Mouse (Mus musculus): ENCODE results near the gene Gm42674. TPM values are rescaled to one million over a fixed set of nuclear protein-coding genes. Genes with fewer than 3 reads are reported as not detected.

The Gm42674 gene
- polyA plus RNA-seq, 1 experiment from 2014 or later: not detected

GRCm38 (mm10) chr3:90653717-90654116 lies 52.0 kb downstream of the Gm42674 start, which contains the start of gene S100a7a:
Gene S100a7a, plus strand, starts transcription at chr3:90654017.
- H3K4me3 ChIP-seq: no peak within 1 kb of the TSS
- H3K4me2 ChIP-seq: no peak within 1 kb of the TSS
- H3K27ac ChIP-seq: no peak within 1 kb of the TSS
- H3K9ac ChIP-seq: no peak within 1 kb of the TSS
- no peaks in the 10 kb centered on the region for H3K4me1 ChIP-seq
- ATAC-seq (ENCODE audit: borderline replicate concordance, extremely low read depth, low FRiP score, low TSS enrichment): no peak
- no peaks in the 10 kb centered on the region; the same call in 1 of the 2 replicates for H3K27me3 ChIP-seq
- no peaks in the 10 kb centered on the region for H3K9me3 ChIP-seq
- no peaks in the 10 kb centered on the region for H3K36me3 ChIP-seq

Other genes starting within 250 kb of the Gm42674 start
- gene Slc27a3, start 212.0 kb upstream of the Gm42674 start, polyA plus RNA-seq (2015; fragmentation: Nextera tagmentation; extraction: Ambion mirVana): 25.7 and 25.8 TPM in 2 replicates
- gene Ints3, start 168.3 kb upstream of the Gm42674 start, polyA plus RNA-seq (2015; fragmentation: Nextera tagmentation; extraction: Ambion mirVana): 30.8 and 33.3 TPM in 2 replicates
- 17.3 and 21.0 TPM in 2 replicates for gene Npr1, start 136.0 kb upstream of the Gm42674 start, polyA plus RNA-seq (2015; fragmentation: Nextera tagmentation; extraction: Ambion mirVana)
- 208 and 219 TPM in 2 replicates for gene Ilf2, start 125.8 kb upstream of the Gm42674 start, polyA plus RNA-seq (2015; fragmentation: Nextera tagmentation; extraction: Ambion mirVana)
- gene Snapin, start 110.9 kb upstream of the Gm42674 start, polyA plus RNA-seq (2015; fragmentation: Nextera tagmentation; extraction: Ambion mirVana): 77.3 and 85.6 TPM in 2 replicates
- gene Chtop, start 92.4 kb upstream of the Gm42674 start, polyA plus RNA-seq (2015; fragmentation: Nextera tagmentation; extraction: Ambion mirVana): 154 TPM in 2 replicates
- 42.8 and 45.3 TPM in 2 replicates for gene S100a1, start 87.5 kb upstream of the Gm42674 start, polyA plus RNA-seq (2015; fragmentation: Nextera tagmentation; extraction: Ambion mirVana)
- 43.9 and 44.6 TPM in 2 replicates for gene S100a13, start 87.5 kb upstream of the Gm42674 start, polyA plus RNA-seq (2015; fragmentation: Nextera tagmentation; extraction: Ambion mirVana)
- 7.9 and 12.6 TPM in 2 replicates for gene S100a14, start 75.0 kb upstream of the Gm42674 start, polyA plus RNA-seq (2015; fragmentation: Nextera tagmentation; extraction: Ambion mirVana)
- 217 and 233 TPM in 2 replicates for gene S100a16, start 64.7 kb upstream of the Gm42674 start, polyA plus RNA-seq (2015; fragmentation: Nextera tagmentation; extraction: Ambion mirVana)
- 0.20 and 0.65 TPM in 2 replicates for gene S100a3, start 41.3 kb upstream of the Gm42674 start, polyA plus RNA-seq (2015; fragmentation: Nextera tagmentation; extraction: Ambion mirVana)
- not detected in 2 replicates for gene S100a2, start 11.7 kb upstream of the Gm42674 start, polyA plus RNA-seq (2015; fragmentation: Nextera tagmentation; extraction: Ambion mirVana)
- 6.0 and 8.9 TPM in 2 replicates for gene S100a4, start 1.9 kb downstream of the Gm42674 start, polyA plus RNA-seq (2015; fragmentation: Nextera tagmentation; extraction: Ambion mirVana)
- gene S100a5, start 6.6 kb downstream of the Gm42674 start, polyA plus RNA-seq (2015; fragmentation: Nextera tagmentation; extraction: Ambion mirVana): not detected in 2 replicates
- 148 and 158 TPM in 2 replicates for gene S100a6, start 11.0 kb downstream of the Gm42674 start, polyA plus RNA-seq (2015; fragmentation: Nextera tagmentation; extraction: Ambion mirVana)
- gene S100a7a, start 52.1 kb downstream of the Gm42674 start, polyA plus RNA-seq (2015; fragmentation: Nextera tagmentation; extraction: Ambion mirVana): 0.11 and 0.16 TPM in 2 replicates
- 20.9 and 28.2 TPM in 2 replicates for gene S100a8, start 67.1 kb downstream of the Gm42674 start, polyA plus RNA-seq (2015; fragmentation: Nextera tagmentation; extraction: Ambion mirVana)
- gene S100a9, start 93.8 kb downstream of the Gm42674 start, polyA plus RNA-seq (2015; fragmentation: Nextera tagmentation; extraction: Ambion mirVana): 10.8 and 13.2 TPM in 2 replicates
- not detected in 2 replicates for gene Pglyrp4, start 125.0 kb downstream of the Gm42674 start, polyA plus RNA-seq (2015; fragmentation: Nextera tagmentation; extraction: Ambion mirVana)
- gene Gm5849, start 176.0 kb downstream of the Gm42674 start, polyA plus RNA-seq (2015; fragmentation: Nextera tagmentation; extraction: Ambion mirVana): not detected in 2 replicates